Mouse (Mus musculus) testis, postnatal 14 days (tissue): ENCODE data around the gene Gm47969.

ENCODE experiments used
- DNase-seq: peaks from one replicate; pipeline ENCODE4 v3.0.0; 2021; ENCODE audit warnings: low spot score

The Gm47969 gene

DNA sequence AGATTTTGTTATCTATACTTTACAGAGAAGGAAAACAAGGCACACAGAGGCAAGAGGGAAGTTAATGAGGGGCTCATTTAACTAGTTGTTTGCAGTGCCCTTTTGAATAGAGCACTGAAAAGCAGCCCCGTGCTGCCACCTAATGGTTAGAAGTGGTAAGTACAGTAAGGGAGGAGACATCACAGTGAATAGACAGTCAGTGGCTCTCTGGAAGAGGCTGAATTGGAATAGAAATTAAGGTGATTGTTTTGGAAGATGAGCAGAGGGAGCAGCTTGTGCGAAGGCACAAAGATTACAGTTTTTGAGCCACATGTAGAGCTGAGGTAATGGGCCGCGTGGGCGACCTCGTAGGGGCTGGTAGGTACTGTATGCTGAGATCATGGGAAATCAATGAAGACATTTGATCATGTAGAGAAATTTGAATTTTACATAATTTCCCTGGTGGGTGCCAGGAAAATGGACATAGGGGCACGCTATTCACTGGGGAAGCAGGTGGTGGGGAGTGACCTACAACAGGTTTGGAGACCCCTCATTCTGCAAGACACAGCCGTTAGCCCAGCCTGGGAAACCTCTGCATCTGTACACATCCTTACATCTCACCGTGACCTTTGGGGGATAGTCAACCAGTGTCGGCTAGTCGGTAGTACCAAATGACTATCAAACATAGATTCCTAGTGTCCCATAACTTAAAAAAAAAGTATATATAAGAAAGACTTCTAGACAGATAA lies 31.6 kb downstream of the Gm47969 start:
- peak; percentile 12 for DNase-seq

DNA sequence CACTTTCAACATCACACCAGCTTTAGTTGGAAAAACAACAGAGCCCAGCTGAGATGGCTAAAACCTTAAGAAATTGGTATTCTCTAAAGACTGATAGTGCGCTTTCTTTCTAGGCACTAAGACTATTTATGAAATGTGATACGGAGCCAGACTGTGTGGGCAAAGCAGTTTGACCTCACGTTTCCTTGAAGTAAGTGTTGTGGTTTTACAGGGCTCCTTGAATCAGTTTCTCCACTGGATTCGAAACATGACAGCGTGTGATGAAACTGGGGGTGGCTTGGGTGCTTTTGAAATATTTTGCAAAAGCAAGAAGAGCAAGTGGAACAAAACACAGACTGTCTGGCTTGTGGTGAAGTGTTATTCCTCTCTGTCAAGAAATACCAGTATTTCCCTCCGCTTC lies 32.3 kb downstream of the Gm47969 start:
- no peak for DNase-seq

DNA sequence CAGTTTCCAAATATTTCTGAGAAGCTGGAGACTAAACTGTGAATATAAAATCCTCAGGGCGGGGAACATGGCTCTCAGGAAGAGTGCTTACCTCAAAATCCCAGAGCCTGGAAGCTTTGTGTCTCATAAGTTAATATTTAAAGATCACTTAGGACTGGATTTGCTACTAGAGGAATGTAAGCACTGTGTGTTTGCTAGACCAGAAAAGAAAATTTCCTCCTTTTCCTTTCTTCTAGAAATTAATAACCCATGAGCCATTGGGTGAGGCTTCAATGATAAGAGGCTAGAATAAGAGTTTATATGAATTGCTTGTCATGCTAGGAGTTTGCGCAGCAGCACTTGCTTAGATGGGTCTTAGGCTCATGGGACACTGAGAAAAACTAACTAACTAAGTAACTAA lies 40.1 kb downstream of the Gm47969 start:
- DNase-seq = no peak

DNA sequence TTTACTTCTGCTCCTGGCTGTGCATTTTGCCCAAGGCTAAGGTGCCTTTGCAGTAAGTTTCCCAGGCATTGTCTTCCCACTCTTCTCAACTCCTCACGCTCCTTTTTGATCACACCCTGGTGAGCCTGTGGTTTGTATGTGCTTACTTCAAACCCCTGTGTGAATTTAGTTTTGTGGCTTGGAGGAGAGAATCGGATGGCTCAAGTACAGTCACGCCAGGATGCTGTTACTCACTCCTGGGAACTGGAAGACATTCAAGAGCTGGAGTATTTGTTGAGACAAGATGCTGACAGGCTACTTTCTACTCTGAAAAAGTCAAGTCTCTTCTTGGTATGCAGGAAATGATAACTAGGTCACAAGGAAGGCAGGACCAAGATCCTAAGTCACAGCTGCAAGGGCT lies 46.5 kb downstream of the Gm47969 start:
- no peak for DNase-seq
